Mouse (Mus musculus): Measurements from ENCODE around the gene Hoxd10. TPM values are rescaled to one million over a fixed set of nuclear protein-coding genes. Genes with fewer than 3 reads are reported as not detected.

Hoxd10 gene
- total and polyA plus RNA-seq, 2 experiments from 2014 or later: not detected

DNA sequence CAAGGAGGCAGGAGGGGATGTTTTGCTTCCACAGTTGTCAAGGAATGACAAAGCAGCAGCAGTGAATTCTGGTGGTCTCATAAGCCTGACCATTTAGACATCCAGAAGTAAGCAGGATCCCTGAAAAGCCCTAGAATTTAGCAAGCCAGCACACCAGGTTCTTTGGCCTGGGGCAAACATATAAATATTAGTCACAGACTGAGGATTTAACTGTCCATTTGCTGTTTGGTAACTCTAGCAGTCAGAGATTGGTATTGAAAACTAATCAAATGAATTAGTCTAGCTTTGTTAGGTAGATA lies 50.2 kb downstream of the Hoxd10 start:
- no peak for ATAC-seq (ENCODE audit: insufficient read depth, low read depth)
- Histone ChIP-seq H3K27me3 (ENCODE audit: control insufficient read depth, insufficient read depth, low read length) (peaks cover 99% of the 10 kb centered on the region), H3K4me2 (ENCODE audit: low read depth, low read length) (no peak overlapping the region), H3K4me3 (ENCODE audit: low read depth, low read length) (no peak overlapping the region), H3K4me1 (ENCODE audit: control insufficient read depth, insufficient read depth) (no peaks in the 10 kb centered on the region), H3K9ac (replicated peaks; ENCODE audit: low read depth, low read length) (no peak overlapping the region), H3K36me3 (replicated peaks; ENCODE audit: control insufficient read depth, insufficient read depth, low read length) (no peaks in the 10 kb centered on the region), H3K27ac (ENCODE audit: low read depth) (no peak overlapping the region), H3K9me3 (replicated peaks; ENCODE audit: control insufficient read depth, low read length) (no peaks in the 10 kb centered on the region)
- no peak for DNase-seq (ENCODE audit: low spot score)
- no peak for TF ChIP-seq EP300 (IDR thresholded peaks at IDR 0.05; ENCODE audit: low read depth)
- no peak for TF ChIP-seq CTCF (IDR thresholded peaks at IDR 0.05; ENCODE audit: low read depth)

MicroRNAs encoded within 50 kb of the gene (microRNA counts, 519-probe panel; counts per million panel counts)
- microRNA mmu-miR-10b: 2,187 counts per million, percentile 21 among the panel's probes with 10 or more counts

Small RNA genes lying within 50 kb of the gene (microRNA-seq; reads per million reads assigned to microRNA genes)
- gene Gm44463 (not detected), gene Mir10b (1,406 reads per million, percentile 83 among the genes with 10 or more reads in this experiment)

Other genes starting within 250 kb of the Hoxd10 start
- gene Lnpk, start 112.5 kb upstream of the Hoxd10 start, total RNA-seq (2014; rRNA removed; ENCODE audit: low replicate concordance): 9.0 and 13.9 TPM in 2 replicates
- gene Lnpk, start 112.5 kb upstream of the Hoxd10 start, polyA plus RNA-seq (2015; fragmentation: Nextera tagmentation; extraction: Ambion mirVana): 12.3 and 12.6 TPM in 2 replicates
- gene Evx2, start 32.4 kb upstream of the Hoxd10 start, total RNA-seq (2014; rRNA removed; ENCODE audit: low replicate concordance): not detected in 2 replicates
- not detected in 2 replicates for gene Evx2, start 32.4 kb upstream of the Hoxd10 start, polyA plus RNA-seq (2015; fragmentation: Nextera tagmentation; extraction: Ambion mirVana)
- not detected in 2 replicates for gene Hoxd13, start 23.6 kb upstream of the Hoxd10 start, total RNA-seq (2014; rRNA removed; ENCODE audit: low replicate concordance)
- not detected in 2 replicates for gene Hoxd13, start 23.6 kb upstream of the Hoxd10 start, polyA plus RNA-seq (2015; fragmentation: Nextera tagmentation; extraction: Ambion mirVana)
- gene Hoxd12, start 16.9 kb upstream of the Hoxd10 start, total RNA-seq (2014; rRNA removed; ENCODE audit: low replicate concordance): not detected in 2 replicates
- gene Hoxd12, start 16.9 kb upstream of the Hoxd10 start, polyA plus RNA-seq (2015; fragmentation: Nextera tagmentation; extraction: Ambion mirVana): not detected in 2 replicates
- gene Hoxd11, start 12.4 kb upstream of the Hoxd10 start, total RNA-seq (2014; rRNA removed; ENCODE audit: low replicate concordance): 0.11 TPM in 1 of 2 replicates, not detected in the other
- not detected in 2 replicates for gene Hoxd11, start 12.4 kb upstream of the Hoxd10 start, polyA plus RNA-seq (2015; fragmentation: Nextera tagmentation; extraction: Ambion mirVana)
- gene Hoxd9, start 5.8 kb downstream of the Hoxd10 start, total RNA-seq (2014; rRNA removed; ENCODE audit: low replicate concordance): 0.84 TPM in 1 of 2 replicates, not detected in the other
- 0.08 and 0.12 TPM in 2 replicates for gene Hoxd9, start 5.8 kb downstream of the Hoxd10 start, polyA plus RNA-seq (2015; fragmentation: Nextera tagmentation; extraction: Ambion mirVana)
- 1.5 TPM in 1 of 2 replicates, not detected in the other for gene Hoxd8, start 12.7 kb downstream of the Hoxd10 start, total RNA-seq (2014; rRNA removed; ENCODE audit: low replicate concordance)
- 0.23 and 0.26 TPM in 2 replicates for gene Hoxd8, start 12.7 kb downstream of the Hoxd10 start, polyA plus RNA-seq (2015; fragmentation: Nextera tagmentation; extraction: Ambion mirVana)
- not detected in 2 replicates for gene Hoxd3, start 20.0 kb downstream of the Hoxd10 start, total RNA-seq (2014; rRNA removed; ENCODE audit: low replicate concordance)
- 0.04 TPM in 1 of 2 replicates, not detected in the other for gene Hoxd3, start 20.0 kb downstream of the Hoxd10 start, polyA plus RNA-seq (2015; fragmentation: Nextera tagmentation; extraction: Ambion mirVana)
- gene Hoxd4, start 20.0 kb downstream of the Hoxd10 start, total RNA-seq (2014; rRNA removed; ENCODE audit: low replicate concordance): 0.19 TPM in 1 of 2 replicates, not detected in the other
- gene Hoxd4, start 20.0 kb downstream of the Hoxd10 start, polyA plus RNA-seq (2015; fragmentation: Nextera tagmentation; extraction: Ambion mirVana): 0.05 and 0.11 TPM in 2 replicates
- gene Gm28230, start 34.8 kb downstream of the Hoxd10 start, total RNA-seq (2014; rRNA removed; ENCODE audit: low replicate concordance): 1.6 TPM in 1 of 2 replicates, not detected in the other
- gene Gm28230, start 34.8 kb downstream of the Hoxd10 start, polyA plus RNA-seq (2015; fragmentation: Nextera tagmentation; extraction: Ambion mirVana): not detected in 2 replicates
- gene Hoxd1, start 71.1 kb downstream of the Hoxd10 start, total RNA-seq (2014; rRNA removed; ENCODE audit: low replicate concordance): not detected in 2 replicates
- gene Hoxd1, start 71.1 kb downstream of the Hoxd10 start, polyA plus RNA-seq (2015; fragmentation: Nextera tagmentation; extraction: Ambion mirVana): not detected in 2 replicates
- 154 and 163 TPM in 2 replicates for gene Mtx2, start 133.9 kb downstream of the Hoxd10 start, total RNA-seq (2014; rRNA removed; ENCODE audit: low replicate concordance)
- 189 and 198 TPM in 2 replicates for gene Mtx2, start 133.9 kb downstream of the Hoxd10 start, polyA plus RNA-seq (2015; fragmentation: Nextera tagmentation; extraction: Ambion mirVana)